Mouse (Mus musculus) ovary, postnatal 14 days (tissue): ENCODE results near the gene 6430548M08Rik.

ENCODE experiments used
- DNase-seq: peaks from one replicate; pipeline ENCODE4 v3.0.0; 2022; ENCODE audit warnings: low spot score

Gene 6430548M08Rik

DNA sequence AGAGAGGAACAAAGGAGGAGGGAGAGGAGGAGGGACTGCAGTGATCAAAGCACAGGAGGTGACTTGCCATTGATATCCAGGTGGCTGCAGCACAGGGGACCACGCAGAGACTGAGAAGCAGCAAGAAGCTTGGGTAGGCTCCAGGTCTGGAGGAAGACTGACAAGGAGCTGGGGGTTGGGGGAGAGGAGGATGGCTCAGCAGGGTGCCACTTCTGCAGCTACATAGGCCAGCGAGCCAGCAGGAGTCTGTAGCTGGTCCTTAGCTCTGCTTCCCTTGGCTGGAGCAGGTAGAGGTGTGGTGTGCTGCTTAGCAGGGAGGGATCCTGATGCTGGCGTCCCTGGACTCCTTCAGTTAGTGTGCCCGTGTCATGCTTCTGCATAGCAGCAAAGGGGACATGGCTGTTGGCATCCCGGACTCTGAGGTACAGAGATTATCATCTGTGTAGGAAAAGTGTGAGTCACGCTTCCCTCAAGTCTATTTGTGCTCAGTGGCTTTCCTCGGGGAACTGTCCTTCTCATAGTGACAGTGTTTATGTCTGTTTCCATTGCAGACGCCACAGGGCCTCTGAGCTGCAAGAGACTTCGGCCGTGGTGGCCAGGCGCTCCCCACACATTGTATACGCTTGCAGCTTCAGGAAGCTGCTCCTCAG, 30.8 kb downstream of the 6430548M08Rik start:
- no peak for DNase-seq

- no peak for DNase-seq
Observed at GRCm38 (mm10) chr8:120146051-120146450, 32.1 kb downstream of the 6430548M08Rik start.

GRCm38 (mm10) chr8:120150028-120150427, 36.1 kb downstream of the 6430548M08Rik start:
- no peak for DNase-seq

DNA sequence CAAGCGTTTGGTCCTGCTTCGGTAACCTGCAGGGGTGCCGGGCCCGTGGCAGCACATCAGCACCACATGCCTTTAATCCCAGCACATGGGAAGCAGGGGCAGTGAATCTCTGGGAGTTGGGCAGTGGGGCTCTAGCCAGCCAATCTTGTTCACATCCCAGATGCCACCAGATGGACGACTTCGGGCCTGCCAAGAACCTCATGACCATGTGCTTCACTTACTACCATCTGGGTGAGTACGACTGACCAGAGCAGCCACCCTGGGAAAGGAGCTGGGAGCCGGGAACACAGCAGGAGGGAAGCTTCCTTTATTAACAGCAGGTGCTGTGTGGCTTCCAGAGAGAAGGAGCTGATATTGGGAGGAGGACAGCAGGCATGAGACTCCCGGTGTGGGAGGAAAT, 37.2 kb downstream of the 6430548M08Rik start:
- no peak for DNase-seq

DNA sequence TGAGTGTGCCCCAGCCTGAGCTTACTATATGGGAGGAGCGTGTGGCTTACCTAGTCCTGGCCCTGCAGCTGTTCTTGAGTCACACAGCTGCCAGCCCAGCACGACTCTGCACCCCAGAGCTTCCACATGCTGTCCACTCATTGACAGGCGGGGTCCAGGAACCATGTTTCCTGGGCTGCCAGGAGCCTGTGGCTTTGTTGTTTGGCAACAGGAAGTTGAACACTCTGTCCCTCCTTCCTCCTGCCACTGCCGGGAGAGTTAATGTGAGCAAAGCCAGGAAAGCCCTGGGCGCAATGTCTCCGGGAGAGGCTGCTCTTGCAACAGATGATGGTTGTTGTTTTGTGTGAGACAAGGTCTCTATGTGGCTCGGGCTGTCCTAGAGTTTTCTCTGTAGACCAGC, 38.7 kb downstream of the 6430548M08Rik start:
- no peak for DNase-seq

- DNase-seq = no peak
Observed at GRCm38 (mm10) chr8:120160366-120160765, 46.4 kb downstream of the 6430548M08Rik start.

- no peak for DNase-seq
Observed at GRCm38 (mm10) chr8:120161658-120162403, 47.9 kb downstream of the 6430548M08Rik start.

DNA sequence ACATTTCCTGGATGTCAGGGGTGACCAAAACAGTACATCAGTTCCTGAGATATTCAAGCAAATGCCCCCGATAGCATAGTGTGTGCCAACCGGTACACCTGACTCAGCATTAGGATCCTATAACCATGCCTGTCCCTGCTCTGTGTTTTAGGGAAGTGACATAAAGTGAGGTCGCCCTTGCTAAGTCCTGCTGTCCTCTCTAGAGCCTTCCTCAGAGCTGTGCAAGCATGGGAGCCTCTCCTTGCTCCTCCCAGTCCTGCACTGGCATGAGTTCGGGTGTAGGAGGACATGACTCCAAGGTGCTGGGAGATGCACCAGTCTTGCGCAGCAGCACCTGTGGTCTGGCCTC, 48.4 kb downstream of the 6430548M08Rik start:
- DNase-seq = no peak

- no peak for DNase-seq
Observed at GRCm38 (mm10) chr8:120163376-120163775, 49.4 kb downstream of the 6430548M08Rik start.

DNA sequence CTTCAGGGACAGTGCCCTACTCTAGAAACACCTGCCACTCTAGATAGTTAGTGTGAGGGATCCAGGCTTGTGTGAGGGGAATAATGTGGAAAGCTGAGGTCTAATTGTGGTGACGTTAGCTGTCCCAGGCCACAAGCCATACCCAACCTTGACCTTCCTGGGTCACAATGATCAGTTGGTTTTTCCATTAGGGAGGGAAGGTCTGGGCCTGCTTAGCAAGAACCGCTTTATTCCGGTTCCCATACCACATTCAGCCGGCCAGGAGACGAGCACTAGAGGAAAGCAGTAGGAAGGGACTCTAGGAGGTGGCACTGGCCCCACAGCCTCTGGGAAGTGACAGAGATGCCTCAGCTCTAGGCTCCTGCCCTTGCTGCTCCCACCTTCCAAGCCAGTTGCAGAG, 50.1 kb downstream of the 6430548M08Rik start:
- DNase-seq = no peak

- no peak for DNase-seq
Observed at GRCm38 (mm10) chr8:120167136-120167535, 53.2 kb downstream of the 6430548M08Rik start.

DNA sequence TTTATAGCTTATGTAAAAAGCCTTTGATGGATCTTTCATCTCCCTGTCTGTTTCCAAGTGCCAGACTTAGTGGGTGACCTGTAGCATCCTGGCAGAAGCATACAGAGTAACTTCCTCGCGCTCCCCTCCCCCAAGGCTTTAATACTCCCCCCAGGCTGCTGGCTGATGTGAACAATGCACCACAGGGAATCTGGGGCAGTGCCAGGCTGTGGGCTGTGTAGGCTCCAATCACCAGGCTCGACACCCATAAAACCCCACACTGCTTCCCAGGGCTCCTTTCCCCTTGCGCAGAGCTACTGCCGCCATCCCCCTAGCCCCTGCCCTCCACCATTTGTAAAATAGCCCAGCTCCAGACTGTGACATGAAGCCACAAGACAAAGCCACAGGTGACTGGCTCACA, 53.9 kb downstream of the 6430548M08Rik start:
- no peak for DNase-seq

- no peak for DNase-seq
Observed at GRCm38 (mm10) chr8:120169119-120169518, 55.2 kb downstream of the 6430548M08Rik start.

DNA sequence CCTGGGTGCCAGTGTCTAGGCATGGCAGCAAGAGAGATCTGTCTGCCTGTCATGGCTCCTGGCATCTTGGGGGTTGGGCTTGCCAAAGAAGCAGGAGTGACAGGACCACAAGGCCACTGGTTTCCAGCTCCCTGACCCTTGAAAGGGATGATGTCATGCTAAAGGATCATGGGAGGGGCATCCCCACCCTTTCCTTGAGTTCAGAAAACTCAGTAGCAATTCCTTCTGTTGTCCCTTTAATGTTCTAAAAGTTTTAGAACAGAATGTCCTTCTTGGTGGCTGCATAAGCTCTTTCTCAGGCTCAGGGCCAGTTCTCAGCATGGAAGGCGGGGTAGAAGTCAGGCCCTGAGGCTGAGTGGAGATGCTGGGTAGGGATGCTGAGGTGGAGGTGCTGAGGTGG, 59.2 kb downstream of the 6430548M08Rik start:
- DNase-seq = no peak

DNA sequence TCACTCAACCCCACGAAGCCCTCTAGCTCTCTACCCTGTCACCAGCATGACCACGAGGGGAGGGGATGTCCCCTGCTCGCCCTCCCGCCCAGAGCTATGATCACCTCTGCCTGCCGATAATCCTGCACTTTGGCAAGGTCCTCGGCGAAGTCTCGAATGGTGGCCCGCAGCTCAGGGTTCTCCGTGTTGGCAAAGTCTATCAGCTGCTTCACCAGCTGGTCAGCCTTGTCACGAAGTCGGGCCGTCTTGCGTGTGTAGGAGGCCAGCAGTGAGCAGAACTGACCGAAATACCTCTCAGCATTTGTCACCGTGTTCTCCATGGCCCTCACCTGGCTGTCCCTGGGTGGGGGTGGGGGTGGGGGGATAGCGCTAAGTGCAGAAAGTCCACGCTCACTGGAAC, 60.7 kb downstream of the 6430548M08Rik start:
- DNase-seq = no peak

DNA sequence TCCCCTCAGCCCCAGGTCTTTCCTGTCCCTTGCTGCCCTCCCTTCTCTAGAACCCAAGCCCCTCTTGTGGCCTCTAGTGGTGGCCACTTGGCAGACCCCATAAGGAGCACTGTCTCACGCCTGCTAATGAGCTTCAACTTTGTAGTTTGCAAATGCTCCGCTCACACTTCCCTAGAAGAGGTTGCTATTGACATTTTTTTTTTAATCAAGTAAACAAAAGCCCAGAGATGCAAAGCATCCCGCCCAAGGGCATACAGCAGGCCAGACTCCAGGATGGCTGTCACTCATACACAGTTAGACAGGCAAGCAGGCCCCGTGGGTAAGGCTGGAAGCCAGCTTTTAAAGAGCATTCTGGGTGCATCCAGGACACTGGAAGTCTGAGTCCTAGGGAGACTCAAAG, 62.7 kb downstream of the 6430548M08Rik start:
- no peak for DNase-seq

DNA sequence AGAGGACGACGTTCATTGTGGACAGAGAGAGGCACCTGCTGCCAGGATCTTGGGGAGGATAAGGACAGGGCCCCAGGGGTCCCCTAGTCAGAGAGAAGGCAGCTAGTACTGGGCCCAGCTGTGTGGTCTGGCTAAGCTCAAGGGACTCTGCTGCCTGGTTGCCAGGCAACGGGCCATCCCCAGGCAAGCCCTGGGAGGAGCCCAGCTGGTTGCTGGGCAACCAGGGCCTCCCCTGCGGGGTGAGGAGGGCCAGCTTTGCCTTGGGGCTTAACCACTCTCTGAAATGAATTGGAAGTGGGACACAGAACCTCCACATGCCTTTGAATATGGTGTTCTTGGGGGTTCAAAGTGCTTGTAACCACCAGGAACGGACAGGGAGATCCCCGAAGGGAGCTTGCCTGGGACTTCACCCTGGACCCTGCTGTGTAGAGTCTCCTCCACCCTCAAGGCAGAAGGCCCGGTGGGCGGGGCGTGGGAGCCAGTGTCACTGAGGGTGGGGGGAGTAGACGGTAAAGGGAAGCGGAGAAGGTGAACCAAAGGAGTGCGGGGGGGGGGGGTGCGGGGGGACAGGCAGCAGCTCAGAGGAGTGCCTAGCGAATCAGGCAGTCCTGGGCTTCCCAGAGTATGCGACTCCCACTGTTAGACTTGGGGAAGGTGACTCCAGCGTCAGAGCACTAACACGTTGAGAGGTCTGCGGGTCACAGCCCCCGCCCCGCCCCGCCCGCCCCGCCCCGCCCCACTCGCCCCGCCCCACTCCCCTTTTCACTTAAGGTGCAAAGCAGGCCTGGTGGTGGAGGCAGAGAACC, 63.6 kb downstream of the 6430548M08Rik start, which contains the start of gene Fam92b:
Gene Fam92b, minus strand, starts transcription at position 149 of the 806 bp plus-strand sequence.
- DNase-seq = no peak

GRCm38 (mm10) chr8:120178124-120178514, 64.2 kb downstream of the 6430548M08Rik start:
- no peak for DNase-seq

DNA sequence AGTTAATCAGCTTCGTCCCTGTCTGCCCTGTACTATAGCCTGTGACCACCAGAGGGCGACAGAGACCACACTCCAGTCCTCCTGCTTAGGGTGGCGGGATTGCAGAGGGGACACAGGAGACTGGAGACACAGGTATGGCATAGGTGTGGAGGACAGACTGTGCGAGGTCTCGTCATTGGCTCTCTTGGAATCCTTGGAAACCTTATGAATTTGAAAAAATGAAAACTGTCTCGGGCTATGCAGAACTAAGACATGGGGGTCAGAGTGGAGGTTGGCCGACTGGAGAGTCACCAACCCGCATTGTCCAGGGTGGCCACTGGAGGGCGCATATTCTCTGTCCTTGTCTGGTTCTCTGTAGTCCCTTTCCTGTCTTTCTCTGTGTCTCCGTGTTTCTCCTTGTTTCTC, 65.1 kb downstream of the 6430548M08Rik start:
- peak; percentile 95 for DNase-seq

DNA sequence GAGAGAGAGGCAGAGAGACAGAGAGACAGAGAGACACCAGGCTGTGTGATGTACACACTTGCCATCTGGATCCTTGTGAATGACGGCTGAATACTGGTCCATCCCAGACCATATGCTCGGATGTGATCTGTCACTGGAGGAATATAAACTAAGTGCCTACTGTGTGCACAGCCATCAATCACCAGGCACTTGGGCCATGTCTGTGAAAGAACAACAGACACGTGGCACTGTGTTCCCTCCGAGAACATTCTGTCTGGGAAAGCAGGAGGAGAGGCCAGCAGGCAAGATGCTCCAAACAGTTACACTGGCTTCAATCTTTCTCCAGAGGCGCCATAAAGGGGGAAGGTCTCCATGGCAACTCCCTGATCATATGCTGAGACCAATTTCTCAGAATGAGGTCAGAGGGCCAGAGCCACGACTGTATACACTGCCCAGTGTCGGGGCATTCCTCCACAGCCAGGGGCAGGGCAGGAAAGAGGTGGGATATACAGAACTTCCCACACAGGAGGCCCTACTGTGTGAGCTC, 66.6 kb downstream of the 6430548M08Rik start:
- no peak for DNase-seq

- DNase-seq = no peak
Observed at GRCm38 (mm10) chr8:120181274-120181673, 67.3 kb downstream of the 6430548M08Rik start.

- DNase-seq = no peak
Observed at GRCm38 (mm10) chr8:120181861-120182414, 68.0 kb downstream of the 6430548M08Rik start.
